Mouse (Mus musculus) small intestine, adult 2 months (tissue): ENCODE measurements around the gene BC005624.

Experiments
- CTCF ChIP-seq: fragments of 200-500 bp; IDR thresholded peaks from 2 replicates; pipeline ENCODE4 v1.5.1; 2012; ENCODE audit warnings: low read depth, mild to moderate bottlenecking, control low read depth, inconsistent platforms, low read length, moderate library complexity, mixed read lengths; ENCODE audit not compliant: insufficient replicate concordance, insufficient read length; ENCODE audit errors: extremely low read depth
- POLR2A ChIP-seq: fragments of 200-500 bp; IDR thresholded peaks from 2 replicates; pipeline ENCODE4 v1.6.1; 2012; ENCODE audit warnings: low read depth, mild to moderate bottlenecking, control low read depth, inconsistent platforms, low read length, moderate library complexity

- TF ChIP-seq POLR2A (no peak), CTCF (no peak; the same call in 1 of the 2 replicates)
These were observed 15.2 kb downstream of the BC005624 start for GRCm38 (mm10) chr2:30966826-30967225.
